Mouse (Mus musculus): Measurements from ENCODE around the gene Slc35e4. TPM values are rescaled to one million over a fixed set of nuclear protein-coding genes. Genes with fewer than 3 reads are reported as not detected.
"Not testable (repeated sequence)": the region's sequence is repeated elsewhere in the genome, so short reads cannot be mapped to it uniquely, and the experiment has no call there.

Slc35e4 gene
- total RNA-seq, 2 experiments from 2014 or later, result 5.8 to 7.8 TPM

- no peak for DNase-seq (ENCODE audit: low spot score in 2 of 2)
Measured at GRCm38 (mm10) chr11:3920476-3920875, 6.0 kb upstream of the Slc35e4 start.

GRCm38 (mm10) chr11:3918738-3919137 is 4.3 kb upstream of the Slc35e4 start:
- DNase-seq (ENCODE audit: low spot score in 2 of 2), result no peak

- DNase-seq (ENCODE audit: low spot score in 2 of 2), result peak; percentile 67 to 80
Measured at GRCm38 (mm10) chr11:3913316-3914108, 952 bp downstream of the Slc35e4 start.

DNA sequence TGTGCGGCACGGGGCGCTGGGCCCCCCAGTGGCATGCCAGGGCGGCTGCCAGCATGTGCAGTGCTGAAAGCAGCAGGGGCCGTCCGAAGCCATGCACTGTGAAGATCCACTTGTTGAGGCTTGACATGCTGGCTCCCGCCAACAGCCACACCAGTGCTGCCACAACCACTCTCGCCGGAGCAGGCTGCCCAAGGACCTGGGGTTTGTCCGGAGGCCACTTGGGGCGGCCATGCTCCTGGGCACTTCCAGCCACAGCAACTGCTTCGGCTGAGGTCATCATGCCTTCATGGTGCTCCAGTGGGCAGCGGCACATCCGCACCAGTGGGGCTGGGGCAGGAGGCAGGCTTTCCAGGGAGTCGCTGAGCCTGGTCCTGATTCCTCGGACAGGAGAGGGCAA is 1.6 kb downstream of the Slc35e4 start:
- DNase-seq (ENCODE audit: low spot score in 2 of 2), result no peak

GRCm38 (mm10) chr11:3912100-3912874 is 2.2 kb downstream of the Slc35e4 start:
- DNase-seq (ENCODE audit: low spot score in 2 of 2), result no peak

DNA sequence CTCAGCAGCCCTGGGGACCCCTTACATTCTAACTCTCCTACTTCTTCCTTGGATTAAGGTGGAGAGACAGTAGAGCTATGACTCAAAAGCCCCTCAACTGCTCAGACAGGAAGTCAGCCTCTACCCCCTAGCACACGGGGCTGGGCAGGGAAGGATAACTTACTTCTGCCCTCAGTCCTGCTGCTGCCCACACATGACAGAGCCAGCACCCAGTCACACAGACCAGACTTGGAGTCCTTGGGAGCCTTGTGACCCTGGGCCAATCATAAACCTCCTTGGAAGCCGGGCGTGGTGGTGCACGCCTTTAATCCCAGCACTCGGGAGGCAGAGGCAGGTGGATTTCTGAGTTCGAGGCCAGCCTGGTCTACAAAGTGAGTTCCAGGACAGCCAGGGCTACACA is 3.0 kb downstream of the Slc35e4 start:
- not testable (repeated sequence) for DNase-seq (ENCODE audit: low spot score in 2 of 2)

DNA sequence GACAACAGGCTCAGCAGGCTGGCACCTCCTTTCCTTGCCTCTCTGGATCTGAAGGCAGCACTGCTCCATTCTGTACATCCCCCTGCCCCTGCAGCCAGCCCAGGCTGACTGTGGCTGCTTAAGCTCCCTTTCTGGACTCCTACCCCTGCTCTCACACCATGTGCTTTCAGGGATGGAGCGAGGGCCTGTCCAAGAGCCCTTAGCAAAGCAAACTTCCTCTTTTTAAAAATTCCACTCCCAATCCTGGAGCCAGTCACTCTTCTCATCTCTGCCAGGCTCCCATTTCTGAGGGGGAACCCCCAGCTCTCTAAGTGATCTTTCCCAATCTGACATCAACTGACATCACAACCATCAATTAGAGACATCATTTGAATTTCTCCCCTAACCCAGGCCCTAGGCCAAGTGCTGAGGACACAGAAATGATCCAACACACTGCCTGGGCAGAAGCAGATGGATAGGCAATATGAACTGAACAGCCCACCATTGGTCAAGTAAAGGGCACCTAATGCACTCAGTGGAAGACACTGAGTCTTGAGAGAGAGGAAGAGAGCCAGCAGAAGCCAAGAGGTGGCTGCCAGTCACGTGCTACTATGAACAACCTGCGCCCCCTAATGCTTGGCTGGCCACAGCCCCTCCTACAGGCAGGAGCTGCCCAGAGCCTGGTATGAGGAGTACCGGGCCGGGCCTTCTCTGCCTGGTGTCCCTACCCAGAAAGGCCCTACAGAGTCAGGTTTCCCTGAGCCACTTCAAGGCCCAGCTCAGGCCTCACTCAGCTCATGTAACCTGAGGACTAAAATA is 3.8 kb downstream of the Slc35e4 start:
- DNase-seq (ENCODE audit: low spot score in 2 of 2), result no peak

DNA sequence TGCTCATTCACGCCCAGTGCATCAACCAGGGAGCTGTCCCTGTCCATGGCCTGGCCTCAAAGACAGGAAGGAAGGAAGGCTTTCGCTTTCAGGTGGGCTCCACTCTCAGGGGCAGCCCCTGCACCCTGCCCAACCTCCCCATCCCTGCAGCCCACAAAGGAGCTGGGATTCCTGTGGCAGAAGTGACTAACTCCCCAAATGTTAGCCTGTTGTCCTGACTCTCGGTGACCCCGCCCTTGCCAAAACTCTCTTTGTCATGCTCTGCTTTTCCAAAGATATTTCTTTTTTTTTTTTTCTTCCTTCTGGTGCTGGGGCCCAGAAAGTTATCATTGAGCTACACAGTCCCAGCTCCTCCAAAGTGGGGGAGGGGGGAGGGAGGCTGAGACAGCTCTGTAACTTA is 5.2 kb downstream of the Slc35e4 start:
- DNase-seq (ENCODE audit: low spot score in 2 of 2), result no peak

DNA sequence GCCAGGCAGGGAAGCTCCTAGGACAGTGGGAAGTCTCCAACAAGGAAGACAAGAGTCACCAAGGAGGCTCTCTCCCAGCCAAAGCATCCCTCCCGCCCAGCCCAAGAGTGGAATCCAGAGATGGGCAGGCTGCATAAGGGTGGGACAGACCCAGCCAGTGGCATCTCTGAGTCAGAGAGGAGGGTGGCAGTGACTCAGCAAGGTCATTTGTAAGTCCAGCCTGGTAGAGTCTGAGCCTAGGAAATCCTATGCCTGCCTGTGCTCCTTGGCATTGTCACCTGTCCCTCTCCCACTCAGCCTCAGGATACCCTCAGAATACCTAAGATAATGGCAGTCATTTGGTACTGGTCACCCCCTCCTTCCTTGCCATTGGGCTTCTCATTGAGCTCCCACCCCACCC is 9.0 kb downstream of the Slc35e4 start:
- no peak for DNase-seq (ENCODE audit: low spot score in 2 of 2)

DNA sequence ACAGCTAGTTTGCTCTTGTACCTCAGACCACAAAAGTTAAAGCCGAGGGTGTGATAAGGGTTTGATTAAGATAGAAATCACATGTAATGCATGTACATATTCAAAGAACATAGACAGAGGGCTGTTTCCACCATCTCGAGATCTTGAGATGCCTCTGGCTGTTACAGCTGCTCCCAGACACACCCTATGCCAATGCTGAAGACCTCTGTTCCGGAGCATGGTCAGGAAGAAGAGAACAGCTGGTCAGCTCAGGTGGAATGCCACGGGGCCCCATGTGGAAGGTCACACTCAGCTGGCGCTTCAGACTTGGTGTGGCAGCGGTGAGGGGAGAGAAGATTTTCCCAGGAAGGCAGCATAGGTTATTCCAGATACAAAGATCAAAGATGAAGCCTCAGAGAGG is 9.8 kb downstream of the Slc35e4 start:
- no peak for DNase-seq (ENCODE audit: low spot score in 2 of 2)

- peak in 1 of 2 experiments; percentile 38 for DNase-seq (ENCODE audit: low spot score in 2 of 2)
Measured at GRCm38 (mm10) chr11:3903046-3903445, 11.4 kb downstream of the Slc35e4 start.

DNA sequence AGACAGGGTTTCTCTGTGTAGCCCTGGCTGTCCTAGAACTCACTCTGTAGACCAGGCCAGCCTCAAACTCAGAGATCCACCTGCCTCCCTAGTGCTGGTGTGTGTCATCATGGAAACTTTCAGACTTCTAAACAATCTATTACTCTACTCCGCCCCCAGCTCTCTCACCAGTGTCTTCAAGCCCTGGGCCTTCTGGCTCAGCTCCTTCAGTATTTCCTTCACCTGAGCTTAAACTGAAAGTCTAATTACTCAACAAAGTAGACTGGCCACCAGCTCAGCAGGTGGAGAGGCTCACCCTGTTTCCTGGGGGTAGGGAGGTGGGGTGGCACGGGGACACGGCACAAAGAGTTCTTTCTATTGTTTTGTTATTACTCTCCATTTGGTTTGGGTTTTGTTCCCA is 11.9 kb downstream of the Slc35e4 start:
- DNase-seq (ENCODE audit: low spot score in 2 of 2), result no peak

DNA sequence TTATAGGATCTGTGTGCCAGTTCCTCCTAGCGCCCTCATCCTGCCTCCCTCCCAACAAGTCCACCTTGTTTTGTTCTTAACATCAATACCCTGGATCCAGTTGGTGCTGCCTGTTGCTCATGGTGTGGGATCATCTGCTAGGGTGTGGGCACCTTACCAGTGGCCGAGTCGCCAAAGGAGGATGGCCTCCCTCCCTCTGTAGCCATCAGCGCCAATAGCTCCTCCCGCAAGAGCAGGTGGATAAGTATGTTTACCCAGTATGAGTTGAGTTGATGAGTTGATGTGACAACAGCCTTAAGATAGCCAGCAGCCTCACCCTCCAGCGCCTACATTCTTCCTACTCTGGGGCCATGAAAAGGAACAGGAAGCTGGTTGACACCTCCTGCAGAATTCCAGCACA is 14.2 kb downstream of the Slc35e4 start:
- DNase-seq (ENCODE audit: low spot score in 2 of 2), result no peak

DNA sequence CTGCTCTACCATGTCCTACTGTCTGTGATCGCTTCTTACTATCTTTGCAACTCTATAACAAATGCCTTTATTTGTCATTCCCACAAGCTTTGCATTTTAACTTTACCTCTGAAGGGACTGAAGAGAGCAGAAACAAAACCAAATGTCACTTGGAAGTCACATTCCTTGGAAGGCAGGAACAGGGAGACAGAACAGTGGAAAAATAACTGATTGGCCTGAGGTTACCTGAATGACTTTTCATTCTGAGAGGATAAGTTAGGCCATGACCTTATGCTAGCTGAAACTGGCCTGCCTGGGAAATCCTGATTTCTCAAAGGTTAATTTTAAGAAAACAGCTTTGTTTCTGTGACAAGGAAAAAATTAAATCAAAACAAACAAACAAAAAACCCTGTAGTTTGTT is 18.5 kb downstream of the Slc35e4 start:
- DNase-seq (ENCODE audit: low spot score in 2 of 2), result no peak

- DNase-seq (ENCODE audit: low spot score in 2 of 2), result no peak
Measured at GRCm38 (mm10) chr11:3895458-3895857, 19.0 kb downstream of the Slc35e4 start.

GRCm38 (mm10) chr11:3894406-3895281 is 19.8 kb downstream of the Slc35e4 start, which contains the start of the genes 4921536K21Rik and Dusp18:
TSS of gene 4921536K21Rik (minus strand) at chr11:3895098.
TSS of gene Dusp18 (plus strand) at chr11:3895240.
- DNase-seq (ENCODE audit: low spot score in 2 of 2), result peak; percentile 74 to 82

GRCm38 (mm10) chr11:3893970-3894369 is 20.5 kb downstream of the Slc35e4 start:
- DNase-seq (ENCODE audit: low spot score in 2 of 2), result no peak

DNA sequence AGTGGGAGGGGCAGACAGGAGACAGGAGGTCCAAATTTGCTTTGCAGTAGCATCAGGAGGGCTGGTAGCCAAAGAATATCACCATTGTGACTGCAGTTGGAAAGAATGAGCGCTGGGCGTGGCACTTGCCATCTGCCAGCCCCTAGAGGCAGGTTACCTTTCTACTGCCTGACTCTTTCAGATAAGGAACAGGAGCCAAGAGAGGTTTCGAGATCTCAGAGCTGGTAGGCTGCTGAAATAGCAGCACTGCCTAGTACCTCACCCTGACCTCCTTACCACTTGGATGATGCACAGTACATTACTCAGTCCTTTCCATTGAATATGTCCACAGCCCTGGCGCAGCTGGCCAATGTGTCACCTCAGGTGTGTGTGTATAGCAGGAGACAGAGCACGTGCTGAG is 27.1 kb downstream of the Slc35e4 start:
- DNase-seq (ENCODE audit: low spot score in 2 of 2), result no peak

DNA sequence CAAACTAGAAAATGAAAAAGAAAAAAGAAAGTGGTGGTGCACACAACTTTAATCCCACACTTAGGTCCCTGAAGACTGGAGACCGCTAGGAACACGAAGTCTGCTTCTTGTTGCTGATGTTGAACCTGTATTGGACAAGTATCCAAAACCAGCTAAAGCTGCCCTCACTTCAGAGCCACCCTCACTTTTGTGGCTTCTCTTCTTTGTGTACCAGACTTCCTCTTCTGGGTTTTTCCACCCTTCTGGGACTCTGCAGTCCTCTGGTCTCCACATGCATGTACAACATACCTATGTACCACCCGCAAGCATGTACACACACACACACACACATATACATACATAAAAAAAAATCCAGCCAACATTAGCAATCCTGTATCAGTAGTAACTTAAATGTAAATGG is 30.8 kb downstream of the Slc35e4 start:
- DNase-seq (ENCODE audit: low spot score in 2 of 2), result no peak

- DNase-seq (ENCODE audit: low spot score in 2 of 2), result peak; percentile 36 to 50
Measured at GRCm38 (mm10) chr11:3879836-3880235, 34.6 kb downstream of the Slc35e4 start.

GRCm38 (mm10) chr11:3878660-3879059 is 35.8 kb downstream of the Slc35e4 start:
- no peak for DNase-seq (ENCODE audit: low spot score in 2 of 2)
